Mouse (Mus musculus): ENCODE measurements at regions not wholly inside any gene's neighbourhood (a gene's known extent, or its start where the extent isn't known, plus 50 kb on each side); places are given as distances from the start of the nearest gene placed in this dataset.

DNA sequence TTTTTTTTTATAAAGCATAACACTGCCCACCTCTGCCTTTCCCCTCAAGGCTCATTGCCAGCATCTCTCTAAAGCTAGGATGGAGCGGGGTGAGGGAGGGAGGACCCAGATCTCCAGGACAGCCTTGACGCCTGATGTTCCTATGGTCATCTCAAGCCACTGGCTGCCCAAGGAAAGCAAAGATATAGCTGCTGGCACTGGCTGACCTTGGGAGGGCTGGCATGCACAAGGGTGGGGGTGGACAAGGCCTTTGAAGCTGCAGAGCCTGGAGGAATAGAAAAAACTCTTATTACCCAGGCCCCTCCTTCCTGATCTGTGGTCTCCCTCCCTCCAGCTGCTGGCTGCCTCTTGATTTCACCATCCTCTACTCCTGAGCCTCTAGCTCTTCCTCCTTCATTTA, 50.2 kb upstream of the Mrps22 start:
- no peaks in the 10 kb centered on the region for H3K4me1 ChIP-seq (replicated peaks; ENCODE audit: control insufficient read depth, insufficient read depth, low read length)
- no peak overlapping the region for H3K4me3 ChIP-seq (ENCODE audit: low read depth, low read length)
- no peak overlapping the region for H3K27ac ChIP-seq (ENCODE audit: low read depth, low read length)
- no peak overlapping the region for H3K4me2 ChIP-seq (replicated peaks; ENCODE audit: low read depth)
- H3K9me3 ChIP-seq (ENCODE audit: control insufficient read depth): no peaks in the 10 kb centered on the region
- no peak for TF ChIP-seq CTCF (IDR thresholded peaks at IDR 0.05; ENCODE audit: low read depth)
- no peak overlapping the region for H3K9ac ChIP-seq (ENCODE audit: low read depth, low read length)
- H3K36me3 ChIP-seq (ENCODE audit: control insufficient read depth, insufficient read depth): no peaks in the 10 kb centered on the region
- no peaks in the 10 kb centered on the region for H3K27me3 ChIP-seq (replicated peaks; ENCODE audit: control insufficient read depth, insufficient read depth, low read length)
- no peak for ATAC-seq
- 71% methylated on average over 2 of the region's 2 CpGs for WGBS
